In genomic region chr19:28963513-28963841, GRCm38 (mm10) we compare ENCODE assay signal across 8 mouse cellular contexts. TPM values are rescaled to one million over a fixed set of nuclear protein-coding genes. Genes with fewer than 3 reads are reported as not detected.
A peak's percentile ranks its signal among the peaks of the same experiment; 100 is the strongest.
DNase-seq lines count a peak whose midpoint lies in the region; ATAC-seq lines count a peak whose summit lies in the region.

No protein-coding gene starts in this region.

- peak overlapping the region; percentile 82 for H3K9ac ChIP-seq in lung, embryonic 15.5 days
- H3K9ac ChIP-seq in neural tube, embryonic 15.5 days (replicated peaks): peak overlapping the region; percentile 91

- H3K4me3 ChIP-seq in lung, embryonic 15.5 days: peak overlapping the region; percentile 90
- peak overlapping the region; percentile 90 for H3K4me3 ChIP-seq in forebrain, embryonic 10.5 days
- peak overlapping the region; percentile 72 for H3K4me3 ChIP-seq in limb, embryonic 10.5 days
- peak overlapping the region; percentile 85 for H3K4me3 ChIP-seq in neural tube, embryonic 15.5 days (replicated peaks)

- H3K4me1 ChIP-seq in lung, embryonic 15.5 days: peaks cover 16% of the 10 kb centered on the region
- peaks cover 22% of the 10 kb centered on the region for H3K4me1 ChIP-seq in forebrain, embryonic 10.5 days
- peaks cover 15% of the 10 kb centered on the region for H3K4me1 ChIP-seq in limb, embryonic 10.5 days
- peaks cover 25% of the 10 kb centered on the region for H3K4me1 ChIP-seq in neural tube, embryonic 15.5 days

- DNase-seq in lung, postnatal 36 days: no peak
- DNase-seq in forebrain, embryonic 10.5 days (ENCODE audit: extremely low spot score, low spot score): no peak
- no peak for DNase-seq in limb, embryonic 10.5 days (ENCODE audit: low spot score)
- DNase-seq in spleen, adult 18-20 months: no peak
- no peak for DNase-seq in layer of hippocampus, postnatal 25 days (ENCODE audit: extremely low spot score in 1 of 2, low spot score in 1 of 2)
- no peak for DNase-seq in gastrocnemius, postnatal 14 days

- H3K36me3 ChIP-seq in lung, embryonic 15.5 days: no peaks in the 10 kb centered on the region
- no peaks in the 10 kb centered on the region for H3K36me3 ChIP-seq in forebrain, embryonic 10.5 days (replicated peaks)
- H3K36me3 ChIP-seq in limb, embryonic 10.5 days: no peaks in the 10 kb centered on the region
- H3K36me3 ChIP-seq in neural tube, embryonic 15.5 days: no peaks in the 10 kb centered on the region

- H3K27me3 ChIP-seq in lung, embryonic 15.5 days: no peaks in the 10 kb centered on the region
- peaks cover 49% of the 10 kb centered on the region for H3K27me3 ChIP-seq in forebrain, embryonic 10.5 days (ENCODE audit: poor library complexity, severe bottlenecking)
- H3K27me3 ChIP-seq in limb, embryonic 10.5 days (ENCODE audit: low read depth, poor library complexity, severe bottlenecking): peaks cover 35% of the 10 kb centered on the region
- H3K27me3 ChIP-seq in neural tube, embryonic 15.5 days (replicated peaks): no peaks in the 10 kb centered on the region

- WGBS in lung, embryonic 15.5 days: 2% methylated on average over 4 of the region's 4 CpGs
- WGBS in forebrain, embryonic 10.5 days: 5% methylated on average over 4 of the region's 4 CpGs
- WGBS in limb, embryonic 10.5 days: 7% methylated on average over 4 of the region's 4 CpGs
- WGBS in neural tube, embryonic 15.5 days: 0% methylated on average over 4 of the region's 4 CpGs

- H3K4me2 ChIP-seq in lung, embryonic 15.5 days: peak overlapping the region; percentile 93
- peak overlapping the region; percentile 74 for H3K4me2 ChIP-seq in neural tube, embryonic 15.5 days

- no peak for ATAC-seq in lung, embryonic 15.5 days (ENCODE audit: borderline replicate concordance, extremely low read depth, low FRiP score, low TSS enrichment)
- 0 out of 2 replicates have a peak, but pooled peaks have one; percentile 7 for ATAC-seq in neural tube, embryonic 15.5 days (ENCODE audit: low FRiP score)

- no peaks in the 10 kb centered on the region for H3K9me3 ChIP-seq in lung, embryonic 15.5 days
- no peaks in the 10 kb centered on the region for H3K9me3 ChIP-seq in forebrain, embryonic 10.5 days
- no peaks in the 10 kb centered on the region for H3K9me3 ChIP-seq in limb, embryonic 10.5 days (replicated peaks)
- no peaks in the 10 kb centered on the region for H3K9me3 ChIP-seq in neural tube, embryonic 15.5 days (replicated peaks)

- intact Hi-C loops in gastrocnemius, postnatal 14 days (cut with DNase I; ENCODE audit: low total_unique reads): no loop called here

- H3K27ac ChIP-seq in lung, embryonic 15.5 days: peak overlapping the region; percentile 76
- peak overlapping the region; percentile 91 for H3K27ac ChIP-seq in forebrain, embryonic 10.5 days
- peak overlapping the region; percentile 87 for H3K27ac ChIP-seq in limb, embryonic 10.5 days
- H3K27ac ChIP-seq in neural tube, embryonic 15.5 days (replicated peaks): peak overlapping the region; percentile 84

RNA-seq across cellular contexts. Expression of gene Plpp6, which starts 0.3 kb away (rescaled TPM):
- polyA plus RNA-seq in lung, embryonic 15.5 days (2015; fragmentation: Nextera tagmentation; extraction: Ambion mirVana): 7.0 TPM in 2 replicates
- 3.0 and 3.4 TPM in 2 replicates for polyA plus RNA-seq in forebrain, embryonic 10.5 days (2016; fragmentation: Nextera tagmentation; extraction: Ambion mirVana)
- polyA plus RNA-seq in limb, embryonic 10.5 days (2016; fragmentation: Nextera tagmentation; extraction: Ambion mirVana): 3.1 and 4.1 TPM in 2 replicates
- polyA plus RNA-seq in neural tube, embryonic 15.5 days (2015; fragmentation: Nextera tagmentation; extraction: Ambion mirVana): 12.0 and 12.6 TPM in 2 replicates
- 10 to 100 TPM; 52.8 to 54.0 TPM for total RNA-seq in layer of hippocampus, postnatal 25 days (2021)
- total RNA-seq in gastrocnemius, postnatal 14 days (2021): 1 to 10 TPM; 2.9 to 3.1 TPM

RNA-seq across cellular contexts. Expression of gene 4430402I18Rik, which starts 4.1 kb away (rescaled TPM):
- polyA plus RNA-seq in lung, embryonic 15.5 days (2015; fragmentation: Nextera tagmentation; extraction: Ambion mirVana): 1.9 and 3.2 TPM in 2 replicates
- 0.25 and 0.46 TPM in 2 replicates for polyA plus RNA-seq in forebrain, embryonic 10.5 days (2016; fragmentation: Nextera tagmentation; extraction: Ambion mirVana)
- 0.06 TPM in 1 of 2 replicates, not detected in the other for polyA plus RNA-seq in limb, embryonic 10.5 days (2016; fragmentation: Nextera tagmentation; extraction: Ambion mirVana)
- polyA plus RNA-seq in neural tube, embryonic 15.5 days (2015; fragmentation: Nextera tagmentation; extraction: Ambion mirVana): 0.78 and 0.96 TPM in 2 replicates
- 1 to 10 TPM; 5.3 to 6.1 TPM for total RNA-seq in layer of hippocampus, postnatal 25 days (2021)
- total RNA-seq in gastrocnemius, postnatal 14 days (2021): 1 to 10 TPM in 1 of 2 experiments, not detected in 1; 1.2 TPM

RNA-seq across cellular contexts. Expression of gene Cdc37l1, which starts 26.7 kb away (rescaled TPM):
- polyA plus RNA-seq in lung, embryonic 15.5 days (2015; fragmentation: Nextera tagmentation; extraction: Ambion mirVana): 32.9 and 36.0 TPM in 2 replicates
- 37.2 and 37.6 TPM in 2 replicates for polyA plus RNA-seq in forebrain, embryonic 10.5 days (2016; fragmentation: Nextera tagmentation; extraction: Ambion mirVana)
- 31.1 and 40.5 TPM in 2 replicates for polyA plus RNA-seq in limb, embryonic 10.5 days (2016; fragmentation: Nextera tagmentation; extraction: Ambion mirVana)
- 44.0 and 46.7 TPM in 2 replicates for polyA plus RNA-seq in neural tube, embryonic 15.5 days (2015; fragmentation: Nextera tagmentation; extraction: Ambion mirVana)
- 100 to 1,000 TPM in 1 of 2 experiments, 10 to 100 TPM in 1; 96.4 to 101 TPM for total RNA-seq in layer of hippocampus, postnatal 25 days (2021)
- total RNA-seq in gastrocnemius, postnatal 14 days (2021): 10 to 100 TPM; 26.6 to 33.8 TPM
